Mouse (Mus musculus): ENCODE data around the gene Ccdc155.

The Ccdc155 gene

GRCm38 (mm10) chr7:45204380-45205143 lies at the start of gene Ccdc155:
Ccdc155 (minus strand) TSS chr7:45204892.
- peak; percentile 89 for DNase-seq (ENCODE audit: low read depth)

- no peak for DNase-seq (ENCODE audit: low read depth)
Observed at GRCm38 (mm10) chr7:45253806-45254205, 49.1 kb upstream of the Ccdc155 start.

GRCm38 (mm10) chr7:45247666-45248065 lies 43.0 kb upstream of the Ccdc155 start:
- DNase-seq (ENCODE audit: low read depth): no peak

- DNase-seq (ENCODE audit: low read depth): no peak
Observed at GRCm38 (mm10) chr7:45241389-45241749, 36.7 kb upstream of the Ccdc155 start.

GRCm38 (mm10) chr7:45240633-45241388 lies 36.1 kb upstream of the Ccdc155 start, which contains the start of gene Slc6a16:
Slc6a16 (plus strand) TSS chr7:45241085.
- DNase-seq (ENCODE audit: low read depth): no peak

- no peak for DNase-seq (ENCODE audit: low read depth)
Observed at GRCm38 (mm10) chr7:45240109-45240508, 35.4 kb upstream of the Ccdc155 start.

GRCm38 (mm10) chr7:45238723-45239496 lies 34.2 kb upstream of the Ccdc155 start, which contains the start of gene Cd37:
Cd37 (minus strand) TSS chr7:45239115.
- DNase-seq (ENCODE audit: low read depth): peak; percentile 77

GRCm38 (mm10) chr7:45237747-45238699 lies 33.3 kb upstream of the Ccdc155 start:
- no peak for DNase-seq (ENCODE audit: low read depth)

- DNase-seq (ENCODE audit: low read depth): no peak
Observed at GRCm38 (mm10) chr7:45235656-45236180, 31.0 kb upstream of the Ccdc155 start.

- no peak for DNase-seq (ENCODE audit: low read depth)
Observed at GRCm38 (mm10) chr7:45234922-45235571, 30.4 kb upstream of the Ccdc155 start.

- DNase-seq (ENCODE audit: low read depth): no peak
Observed at GRCm38 (mm10) chr7:45234333-45234841, 29.7 kb upstream of the Ccdc155 start.

- no peak for DNase-seq (ENCODE audit: low read depth)
Observed at GRCm38 (mm10) chr7:45233580-45234332, 29.1 kb upstream of the Ccdc155 start.

GRCm38 (mm10) chr7:45232716-45233465 lies 28.2 kb upstream of the Ccdc155 start:
- peak; percentile 43 for DNase-seq (ENCODE audit: low read depth)

- no peak for DNase-seq (ENCODE audit: low read depth)
Observed at GRCm38 (mm10) chr7:45231941-45232340, 27.2 kb upstream of the Ccdc155 start.

- DNase-seq (ENCODE audit: low read depth): no peak
Observed at GRCm38 (mm10) chr7:45231192-45231591, 26.5 kb upstream of the Ccdc155 start.

- no peak for DNase-seq (ENCODE audit: low read depth)
Observed at GRCm38 (mm10) chr7:45229459-45230203, 24.9 kb upstream of the Ccdc155 start.

GRCm38 (mm10) chr7:45229046-45229445 lies 24.4 kb upstream of the Ccdc155 start:
- no peak for DNase-seq (ENCODE audit: low read depth)

- DNase-seq (ENCODE audit: low read depth): no peak
Observed at GRCm38 (mm10) chr7:45228548-45228947, 23.9 kb upstream of the Ccdc155 start.
